Mouse (Mus musculus): ENCODE results near the gene Rfx7. TPM values are rescaled to one million over a fixed set of nuclear protein-coding genes. Genes with fewer than 3 reads are reported as not detected.

Rfx7 gene
- polyA plus RNA-seq, 1 experiment: 20.2 TPM

- DNase-seq: no peak
- Histone ChIP-seq H3K27me3 (ENCODE audit: control insufficient read depth, insufficient read depth, low read length) (no peaks in the 10 kb centered on the region), H3K27ac (ENCODE audit: insufficient read depth, low read length) (no peak overlapping the region), H3K4me3 (replicated peaks; ENCODE audit: insufficient read depth, low read depth, low read length) (no peak overlapping the region), H3K4me1 (ENCODE audit: control insufficient read depth, insufficient read depth, low read length) (peaks cover 5% of the 10 kb centered on the region; the same call in 1 of the 2 replicates)
- TF ChIP-seq CTCF (IDR thresholded peaks at IDR 0.05; ENCODE audit: borderline replicate concordance, insufficient read depth, low read depth, low read length) (no peak), POLR2A (IDR thresholded peaks at IDR 0.05; ENCODE audit: borderline replicate concordance, insufficient read depth, low read length) (no peak)
- WGBS: 84% methylated on average over 6 of the region's 6 CpGs
These were observed 111.8 kb downstream of the Rfx7 start for GRCm38 (mm10) chr9:72643651-72644417.

GRCm38 (mm10) chr9:72644418-72645110, 112.5 kb downstream of the Rfx7 start:
- H3K4me3 ChIP-seq (replicated peaks; ENCODE audit: insufficient read depth, low read depth, low read length): no peak overlapping the region
- no peak for TF ChIP-seq CTCF (IDR thresholded peaks at IDR 0.05; ENCODE audit: borderline replicate concordance, insufficient read depth, low read depth, low read length)
- no peak for TF ChIP-seq POLR2A (IDR thresholded peaks at IDR 0.05; ENCODE audit: borderline replicate concordance, insufficient read depth, low read length)
- 47% methylated on average over 6 of the region's 6 CpGs for WGBS
- H3K4me1 ChIP-seq (ENCODE audit: control insufficient read depth, insufficient read depth, low read length): peaks cover 5% of the 10 kb centered on the region; the same call in 1 of the 2 replicates
- no peak overlapping the region for H3K27ac ChIP-seq (ENCODE audit: insufficient read depth, low read length)
- H3K27me3 ChIP-seq (ENCODE audit: control insufficient read depth, insufficient read depth, low read length): no peaks in the 10 kb centered on the region
- DNase-seq: no peak

GRCm38 (mm10) chr9:72649781-72650180, 117.7 kb downstream of the Rfx7 start:
- TF ChIP-seq POLR2A (IDR thresholded peaks at IDR 0.05; ENCODE audit: borderline replicate concordance, insufficient read depth, low read length): no peak
- TF ChIP-seq CTCF (IDR thresholded peaks at IDR 0.05; ENCODE audit: borderline replicate concordance, insufficient read depth, low read depth, low read length): no peak
- no peaks in the 10 kb centered on the region for H3K27me3 ChIP-seq (ENCODE audit: control insufficient read depth, insufficient read depth, low read length)
- H3K4me3 ChIP-seq (replicated peaks; ENCODE audit: insufficient read depth, low read depth, low read length): no peak overlapping the region
- DNase-seq: no peak
- no peaks in the 10 kb centered on the region for H3K4me1 ChIP-seq (ENCODE audit: control insufficient read depth, insufficient read depth, low read length)
- 69% methylated on average over 2 of the region's 2 CpGs for WGBS
- H3K27ac ChIP-seq (ENCODE audit: insufficient read depth, low read length): no peak overlapping the region

GRCm38 (mm10) chr9:72652961-72653360, 120.9 kb downstream of the Rfx7 start:
- Histone ChIP-seq H3K27me3 (ENCODE audit: control insufficient read depth, insufficient read depth, low read length) (no peaks in the 10 kb centered on the region), H3K4me1 (ENCODE audit: control insufficient read depth, insufficient read depth, low read length) (no peaks in the 10 kb centered on the region), H3K27ac (ENCODE audit: insufficient read depth, low read length) (no peak overlapping the region), H3K4me3 (replicated peaks; ENCODE audit: insufficient read depth, low read depth, low read length) (no peak overlapping the region)
- WGBS: 49% methylated on average over 8 of the region's 8 CpGs
- DNase-seq: no peak
- no peak for TF ChIP-seq POLR2A (IDR thresholded peaks at IDR 0.05; ENCODE audit: borderline replicate concordance, insufficient read depth, low read length)
- no peak for TF ChIP-seq CTCF (IDR thresholded peaks at IDR 0.05; ENCODE audit: borderline replicate concordance, insufficient read depth, low read depth, low read length)

- 49% methylated on average over 4 of the region's 4 CpGs for WGBS
- DNase-seq: no peak
- TF ChIP-seq POLR2A (IDR thresholded peaks at IDR 0.05; ENCODE audit: borderline replicate concordance, insufficient read depth, low read length): no peak
- TF ChIP-seq CTCF (IDR thresholded peaks at IDR 0.05; ENCODE audit: borderline replicate concordance, insufficient read depth, low read depth, low read length): no peak
- H3K4me1 ChIP-seq (ENCODE audit: control insufficient read depth, insufficient read depth, low read length): no peaks in the 10 kb centered on the region
- no peak overlapping the region for H3K27ac ChIP-seq (ENCODE audit: insufficient read depth, low read length)
- H3K4me3 ChIP-seq (replicated peaks; ENCODE audit: insufficient read depth, low read depth, low read length): no peak overlapping the region
- no peaks in the 10 kb centered on the region for H3K27me3 ChIP-seq (ENCODE audit: control insufficient read depth, insufficient read depth, low read length)
These were observed 121.5 kb downstream of the Rfx7 start for GRCm38 (mm10) chr9:72653533-72653932.

GRCm38 (mm10) chr9:72654593-72655242, 122.7 kb downstream of the Rfx7 start:
- Histone ChIP-seq H3K27ac (ENCODE audit: insufficient read depth, low read length) (no peak overlapping the region), H3K27me3 (ENCODE audit: control insufficient read depth, insufficient read depth, low read length) (no peaks in the 10 kb centered on the region), H3K4me1 (ENCODE audit: control insufficient read depth, insufficient read depth, low read length) (no peaks in the 10 kb centered on the region), H3K4me3 (replicated peaks; ENCODE audit: insufficient read depth, low read depth, low read length) (no peak overlapping the region)
- TF ChIP-seq CTCF (IDR thresholded peaks at IDR 0.05; ENCODE audit: borderline replicate concordance, insufficient read depth, low read depth, low read length): peak; percentile 34; the same call in 1 of the 2 replicates
- TF ChIP-seq POLR2A (IDR thresholded peaks at IDR 0.05; ENCODE audit: borderline replicate concordance, insufficient read depth, low read length): no peak
- WGBS: 72% methylated on average over 6 of the region's 6 CpGs
- DNase-seq: no peak

- H3K27ac ChIP-seq (ENCODE audit: insufficient read depth, low read length): no peak overlapping the region
- no peak for TF ChIP-seq CTCF (IDR thresholded peaks at IDR 0.05; ENCODE audit: borderline replicate concordance, insufficient read depth, low read depth, low read length)
- no peak for TF ChIP-seq POLR2A (IDR thresholded peaks at IDR 0.05; ENCODE audit: borderline replicate concordance, insufficient read depth, low read length)
- DNase-seq: no peak
- H3K27me3 ChIP-seq (ENCODE audit: control insufficient read depth, insufficient read depth, low read length): no peaks in the 10 kb centered on the region
- 74% methylated on average over 5 of the region's 5 CpGs for WGBS
- H3K4me1 ChIP-seq (ENCODE audit: control insufficient read depth, insufficient read depth, low read length): no peaks in the 10 kb centered on the region; the same call in 1 of the 2 replicates
- H3K4me3 ChIP-seq (replicated peaks; ENCODE audit: insufficient read depth, low read depth, low read length): no peak overlapping the region
These were observed 123.6 kb downstream of the Rfx7 start for GRCm38 (mm10) chr9:72655602-72656001.
